Mouse (Mus musculus) embryonic fibroblast, embryonic 13.5 days (primary cell): ENCODE data around the gene Ppp1r1c. TPM values are rescaled to one million over a fixed set of nuclear protein-coding genes. Genes with fewer than 3 reads are reported as not detected.

Source experiments
- H3K27ac ChIP-seq: 2 replicates; pipeline ENCODE4 v1.5.1; 2012; ENCODE audit warnings: low read length, control low read depth, inconsistent platforms; ENCODE audit not compliant: insufficient read depth
- H3K4me1 ChIP-seq: 2 replicates; pipeline ENCODE4 v1.6.1; 2011; ENCODE audit warnings: low read length; ENCODE audit not compliant: control insufficient read depth, insufficient read depth
- H3K4me3 ChIP-seq: 2 replicates; pipeline ENCODE4 v1.5.1; 2011; ENCODE audit warnings: mild to moderate bottlenecking, control low read depth, low read length; ENCODE audit not compliant: insufficient read depth
- CTCF ChIP-seq: IDR thresholded peaks from 2 replicates; pipeline ENCODE4 v1.5.1; 2011; ENCODE audit warnings: mild to moderate bottlenecking, control low read depth, low read length, moderate library complexity, borderline replicate concordance; ENCODE audit not compliant: insufficient read depth
- POLR2A ChIP-seq: IDR thresholded peaks from 2 replicates; pipeline ENCODE4 v1.6.1; 2011; ENCODE audit warnings: low read depth, mild to moderate bottlenecking, control low read depth, low read length, moderate library complexity
- polyA plus RNA-seq: library from polyadenylated mRNA; stranded (reverse); fragments of >200 nt; gene quantifications from 2 replicates; pipeline ENCODE4 v1.2.4, GENCODE M21; 2011; ENCODE audit warnings: low read depth; ENCODE audit not compliant: missing spikeins, insufficient read length

Ppp1r1c gene
- polyA plus RNA-seq: not detected in 2 replicates

- H3K4me3 ChIP-seq: no peak within 1 kb of the TSS
- H3K27ac ChIP-seq: no peak within 1 kb of the TSS
- TF ChIP-seq CTCF (no peak), POLR2A (no peak)
- H3K4me1 ChIP-seq: no peaks in the 10 kb centered on the region
Measured at GRCm38 (mm10) chr2:79707575-79707974, at the start of gene Ppp1r1c. Gene Ppp1r1c (plus strand): TSS chr2:79707780.

- Histone ChIP-seq H3K4me3 (no peak overlapping the region), H3K4me1 (no peaks in the 10 kb centered on the region), H3K27ac (no peak overlapping the region)
- TF ChIP-seq POLR2A (no peak), CTCF (no peak)
Measured at GRCm38 (mm10) chr2:79660417-79661185, 47.0 kb upstream of the Ppp1r1c start.

- Histone ChIP-seq H3K4me3 (no peak overlapping the region), H3K27ac (no peak overlapping the region), H3K4me1 (no peaks in the 10 kb centered on the region)
- TF ChIP-seq CTCF (no peak), POLR2A (no peak)
Measured at GRCm38 (mm10) chr2:79661486-79662104, 46.0 kb upstream of the Ppp1r1c start.

GRCm38 (mm10) chr2:79664532-79665286 is 42.9 kb upstream of the Ppp1r1c start:
- TF ChIP-seq CTCF: no peak
- Histone ChIP-seq H3K4me1 (no peaks in the 10 kb centered on the region), H3K27ac (no peak overlapping the region), H3K4me3 (no peak overlapping the region)

- H3K27ac ChIP-seq: no peak overlapping the region
- H3K4me1 ChIP-seq: no peaks in the 10 kb centered on the region
- TF ChIP-seq CTCF (no peak), POLR2A (no peak)
- H3K4me3 ChIP-seq: no peak overlapping the region
Measured at GRCm38 (mm10) chr2:79665492-79665891, 42.1 kb upstream of the Ppp1r1c start.

- Histone ChIP-seq H3K4me3 (no peak overlapping the region), H3K27ac (no peak overlapping the region), H3K4me1 (no peaks in the 10 kb centered on the region)
- no peak for TF ChIP-seq CTCF
- no peak for TF ChIP-seq POLR2A
Measured at GRCm38 (mm10) chr2:79675266-79675665, 32.3 kb upstream of the Ppp1r1c start.

GRCm38 (mm10) chr2:79677663-79678257 is 29.8 kb upstream of the Ppp1r1c start:
- TF ChIP-seq POLR2A (no peak), CTCF (no peak)
- Histone ChIP-seq H3K4me1 (no peaks in the 10 kb centered on the region), H3K27ac (no peak overlapping the region), H3K4me3 (no peak overlapping the region)

- H3K27ac ChIP-seq: no peak overlapping the region
- H3K4me3 ChIP-seq: no peak overlapping the region
- no peaks in the 10 kb centered on the region for H3K4me1 ChIP-seq
- no peak for TF ChIP-seq CTCF
Measured at GRCm38 (mm10) chr2:79681672-79682071, 25.9 kb upstream of the Ppp1r1c start.

GRCm38 (mm10) chr2:79683258-79683657 is 24.3 kb upstream of the Ppp1r1c start:
- Histone ChIP-seq H3K27ac (no peak overlapping the region), H3K4me1 (no peaks in the 10 kb centered on the region), H3K4me3 (no peak overlapping the region)
- no peak for TF ChIP-seq CTCF
- TF ChIP-seq POLR2A: no peak
